ENCODE assay signal across 8 mouse cellular contexts in genomic region chrX:52614031-52614381, GRCm38 (mm10). TPM values are rescaled to one million over a fixed set of nuclear protein-coding genes. Genes with fewer than 3 reads are reported as not detected.
DNase-seq lines count a peak whose midpoint lies in the region; ATAC-seq lines count a peak whose summit lies in the region.

No protein-coding gene starts in this region.

- 16% methylated on average over 19 of the region's 23 CpGs for WGBS in limb, embryonic 13.5 days
- 16% methylated on average over 22 of the region's 23 CpGs for WGBS in neural tube, embryonic 13.5 days

- H3K4me1 ChIP-seq in limb, embryonic 13.5 days: peaks cover 39% of the 10 kb centered on the region
- peaks cover 14% of the 10 kb centered on the region; the same call in 1 of the 2 replicates for H3K4me1 ChIP-seq in neural tube, embryonic 13.5 days (replicated peaks)

- no peaks in the 10 kb centered on the region for H3K9me3 ChIP-seq in limb, embryonic 13.5 days
- H3K9me3 ChIP-seq in neural tube, embryonic 13.5 days: no peaks in the 10 kb centered on the region

- peak overlapping the region; percentile 62 for H3K4me2 ChIP-seq in limb, embryonic 13.5 days (replicated peaks)
- H3K4me2 ChIP-seq in neural tube, embryonic 13.5 days: peak overlapping the region; percentile 73

- peak overlapping the region; percentile 68 for H3K4me3 ChIP-seq in limb, embryonic 13.5 days
- peak overlapping the region; percentile 47 for H3K4me3 ChIP-seq in neural tube, embryonic 13.5 days

- H3K27me3 ChIP-seq in limb, embryonic 13.5 days: peaks cover 14% of the 10 kb centered on the region; the same call in 1 of the 2 replicates
- H3K27me3 ChIP-seq in neural tube, embryonic 13.5 days: peaks cover 47% of the 10 kb centered on the region

- peak overlapping the region; percentile 91 for H3K27ac ChIP-seq in limb, embryonic 13.5 days
- no peak overlapping the region for H3K27ac ChIP-seq in neural tube, embryonic 13.5 days (replicated peaks)

- ATAC-seq in limb, embryonic 13.5 days (ENCODE audit: low FRiP score, low read depth): peak; percentile 95
- ATAC-seq in neural tube, embryonic 13.5 days (ENCODE audit: low read depth): peak; percentile 96

- DNase-seq in embryo, embryonic 10 days (ENCODE audit: low spot score): peak; percentile 82
- no peak for DNase-seq in embryo, embryonic 9.5 days (ENCODE audit: extremely low spot score)
- peak; percentile 10 for DNase-seq in ovary, adult 18-20 months (ENCODE audit: low spot score)
- no peak for DNase-seq in ovary, postnatal 36 days (ENCODE audit: low spot score)
- DNase-seq in frontal cortex, postnatal 14 days (ENCODE audit: low spot score in 2 of 2): peak; percentile 5 to 10
- no peak for DNase-seq in adrenal gland, adult 18-20 months (ENCODE audit: low spot score in 2 of 2)

- H3K9ac ChIP-seq in limb, embryonic 13.5 days: peak overlapping the region; percentile 86
- H3K9ac ChIP-seq in neural tube, embryonic 13.5 days: peak overlapping the region; percentile 49; the same call in 1 of the 2 replicates

- no peaks in the 10 kb centered on the region for H3K36me3 ChIP-seq in limb, embryonic 13.5 days
- no peaks in the 10 kb centered on the region for H3K36me3 ChIP-seq in neural tube, embryonic 13.5 days

RNA-seq across cellular contexts. Expression of gene Gpc3, which starts 0.3 kb away (rescaled TPM):
- polyA plus RNA-seq in limb, embryonic 13.5 days (2015; fragmentation: Nextera tagmentation; extraction: Ambion mirVana): 1,264 and 1,302 TPM in 2 replicates
- 136 and 189 TPM in 2 replicates for polyA plus RNA-seq in neural tube, embryonic 13.5 days (2015; fragmentation: Nextera tagmentation; extraction: Ambion mirVana)
- 10 to 100 TPM; 50.4 to 71.1 TPM for total RNA-seq in adrenal gland, adult 18-20 months (2021)

Comparison
In these comparisons a context has a peak if more than half of its experiments do, and no peak if none do; other contexts are left out.
1. DNase-seq: peak in embryo, embryonic 10 days (single experiment), ovary, adult 18-20 months (single experiment) and frontal cortex, postnatal 14 days (2 of 2); none in embryo, embryonic 9.5 days (single experiment), ovary, postnatal 36 days (single experiment) and adrenal gland, adult 18-20 months (0 of 2).